In the genomic region with DNA sequence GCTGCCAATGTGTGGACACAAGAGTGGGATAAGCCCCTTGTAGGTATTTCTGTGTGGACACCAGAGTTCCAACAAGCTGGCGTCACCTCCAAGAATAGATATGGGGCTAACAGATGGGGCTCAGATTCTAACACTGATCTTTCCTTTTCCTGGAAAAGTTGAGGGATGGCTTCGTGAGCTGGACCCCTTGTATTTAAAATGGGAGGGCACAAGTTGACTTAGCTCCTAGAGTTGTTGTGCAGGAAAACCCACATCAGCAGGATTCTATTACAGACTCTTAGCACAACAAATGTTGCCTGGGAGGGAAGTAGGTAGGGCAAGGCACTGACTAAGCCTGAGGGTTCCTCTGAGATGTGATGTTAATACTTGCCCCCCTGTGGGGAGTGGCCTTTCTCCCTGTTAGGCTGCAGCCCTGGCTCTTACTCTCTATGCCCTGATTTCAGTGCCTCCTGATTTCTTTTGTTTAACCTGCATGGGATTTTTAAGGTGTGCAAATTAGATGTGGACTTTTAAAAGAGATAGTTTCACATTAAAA, we compare ENCODE assay signal across 25 mouse cellular contexts. TPM values are rescaled to one million over a fixed set of nuclear protein-coding genes. Genes with fewer than 3 reads are reported as not detected.
DNase-seq lines count a peak whose midpoint lies in the region; ATAC-seq and TF ChIP-seq lines count a peak whose summit lies in the region.
"Had no signal": no experiment of that assay in that cellular context is flagged by ENCODE, and none has a peak within 500 bp of the region (broad histone marks: within the 10 kb centered on the region; RNA-seq: fewer than 3 reads in every experiment).

No protein-coding gene starts in this region.

- no peaks in the 10 kb centered on the region for H3K9me3 ChIP-seq in embryonic facial prominence, embryonic 13.5 days
- no peaks in the 10 kb centered on the region for H3K9me3 ChIP-seq in embryonic facial prominence, embryonic 10.5 days
- H3K9me3 ChIP-seq in midbrain, embryonic 11.5 days (ENCODE audit: control insufficient read depth, low read length), result no peaks in the 10 kb centered on the region
- no peaks in the 10 kb centered on the region for H3K9me3 ChIP-seq in midbrain, embryonic 15.5 days
- no peaks in the 10 kb centered on the region for H3K9me3 ChIP-seq in embryonic facial prominence, embryonic 14.5 days (ENCODE audit: control insufficient read depth, low read length)
- H3K9me3 ChIP-seq in kidney, embryonic 14.5 days (ENCODE audit: control insufficient read depth, low read length), result no peaks in the 10 kb centered on the region
- H3K9me3 ChIP-seq: embryonic facial prominence, embryonic 12.5 days; hindbrain, embryonic 12.5 days; hindbrain, embryonic 15.5 days had no signal

- H3K27ac ChIP-seq in embryonic facial prominence, embryonic 13.5 days, result peak overlapping the region; percentile 55
- H3K27ac ChIP-seq in embryonic facial prominence, embryonic 10.5 days (replicated peaks), result no peak overlapping the region
- no peak overlapping the region for H3K27ac ChIP-seq in midbrain, embryonic 11.5 days (ENCODE audit: low read depth, low read length)
- H3K27ac ChIP-seq in midbrain, embryonic 15.5 days, result no peak overlapping the region
- 0 out of 2 replicates have a peak overlapping the region, but pooled peaks have one; percentile 10 for H3K27ac ChIP-seq in embryonic facial prominence, embryonic 14.5 days (replicated peaks; ENCODE audit: low read depth, low read length)
- H3K27ac ChIP-seq in kidney, embryonic 14.5 days (ENCODE audit: low read depth, low read length), result no peak overlapping the region
- no peak overlapping the region for H3K27ac ChIP-seq in gastrocnemius, adult 2 months
- H3K27ac ChIP-seq: embryonic facial prominence, embryonic 12.5 days; hindbrain, embryonic 12.5 days; hindbrain, embryonic 15.5 days had no signal

- peaks cover 45% of the 10 kb centered on the region for H3K36me3 ChIP-seq in embryonic facial prominence, embryonic 13.5 days
- peaks cover 15% of the 10 kb centered on the region for H3K36me3 ChIP-seq in embryonic facial prominence, embryonic 10.5 days (replicated peaks)
- peaks cover 2% of the 10 kb centered on the region; the same call in 1 of the 2 replicates for H3K36me3 ChIP-seq in midbrain, embryonic 11.5 days (ENCODE audit: control insufficient read depth, insufficient read depth, low read length)
- H3K36me3 ChIP-seq in midbrain, embryonic 15.5 days (replicated peaks), result no peaks in the 10 kb centered on the region
- peaks cover 32% of the 10 kb centered on the region for H3K36me3 ChIP-seq in embryonic facial prominence, embryonic 14.5 days (ENCODE audit: control insufficient read depth, insufficient read depth, low read length)
- no peaks in the 10 kb centered on the region for H3K36me3 ChIP-seq in kidney, embryonic 14.5 days (ENCODE audit: control insufficient read depth, insufficient read depth, low read length)

- 52% methylated on average over 2 of the region's 2 CpGs for WGBS in embryonic facial prominence, embryonic 13.5 days
- WGBS in embryonic facial prominence, embryonic 10.5 days, result 65% methylated on average over 2 of the region's 2 CpGs
- 59% methylated on average over 2 of the region's 2 CpGs for WGBS in midbrain, embryonic 11.5 days
- 60% methylated on average over 2 of the region's 2 CpGs for WGBS in midbrain, embryonic 15.5 days
- WGBS in embryonic facial prominence, embryonic 14.5 days, result 57% methylated on average over 2 of the region's 2 CpGs
- 78% methylated on average over 2 of the region's 2 CpGs for WGBS in kidney, embryonic 14.5 days

- no peak for DNase-seq in embryonic facial prominence, embryonic 10.5 days (ENCODE audit: low spot score)
- peak; percentile 81 for DNase-seq in midbrain, embryonic 11.5 days (ENCODE audit: low spot score, missing footprints)
- no peak for DNase-seq in embryonic facial prominence, embryonic 14.5 days (ENCODE audit: low spot score)
- no peak for DNase-seq in MN1 (ENCODE audit: low spot score)
- no peak for DNase-seq in gastrocnemius, adult 2 months
- DNase-seq: adrenal gland, adult 2 months; adrenal gland, postnatal 14 days; cerebellum, adult 11 months; cerebellum, adult 2 months; cerebellum, postnatal 10 days; cerebellum, postnatal 36 days; embryo, embryonic 11 days; forebrain, postnatal 0 days; gastrocnemius, postnatal 25 days had no signal

- H3K27me3 ChIP-seq in embryonic facial prominence, embryonic 13.5 days, result no peaks in the 10 kb centered on the region
- H3K27me3 ChIP-seq in embryonic facial prominence, embryonic 10.5 days (replicated peaks; ENCODE audit: low read depth, poor library complexity, severe bottlenecking), result no peaks in the 10 kb centered on the region
- H3K27me3 ChIP-seq in midbrain, embryonic 11.5 days (ENCODE audit: control insufficient read depth, insufficient read depth, low read length), result no peaks in the 10 kb centered on the region
- H3K27me3 ChIP-seq in midbrain, embryonic 15.5 days (replicated peaks), result no peaks in the 10 kb centered on the region
- H3K27me3 ChIP-seq in embryonic facial prominence, embryonic 14.5 days (replicated peaks; ENCODE audit: control insufficient read depth, insufficient read depth, low read length), result no peaks in the 10 kb centered on the region
- peaks cover 2% of the 10 kb centered on the region; the same call in 1 of the 2 replicates for H3K27me3 ChIP-seq in kidney, embryonic 14.5 days (ENCODE audit: control insufficient read depth, insufficient read depth, low read length)
- H3K27me3 ChIP-seq: embryonic facial prominence, embryonic 12.5 days; hindbrain, embryonic 12.5 days; hindbrain, embryonic 15.5 days had no signal

- TF ChIP-seq CTCF in gastrocnemius, adult 2 months (IDR thresholded peaks at IDR 0.05), result no peak

- H3K9ac ChIP-seq in embryonic facial prominence, embryonic 13.5 days, result no peak overlapping the region
- no peak overlapping the region for H3K9ac ChIP-seq in midbrain, embryonic 11.5 days (ENCODE audit: low read length)
- H3K9ac ChIP-seq in midbrain, embryonic 15.5 days, result no peak overlapping the region
- no peak overlapping the region for H3K9ac ChIP-seq in embryonic facial prominence, embryonic 14.5 days (ENCODE audit: low read depth, low read length)
- H3K9ac ChIP-seq in kidney, embryonic 14.5 days (ENCODE audit: low read depth, low read length), result no peak overlapping the region
- H3K9ac ChIP-seq: embryonic facial prominence, embryonic 12.5 days; forebrain, postnatal 0 days; hindbrain, embryonic 12.5 days; hindbrain, embryonic 15.5 days had no signal

- no peak overlapping the region for H3K4me3 ChIP-seq in embryonic facial prominence, embryonic 13.5 days
- H3K4me3 ChIP-seq in embryonic facial prominence, embryonic 10.5 days, result no peak overlapping the region
- no peak overlapping the region for H3K4me3 ChIP-seq in midbrain, embryonic 11.5 days (ENCODE audit: low read depth, low read length)
- H3K4me3 ChIP-seq in midbrain, embryonic 15.5 days, result no peak overlapping the region
- H3K4me3 ChIP-seq in embryonic facial prominence, embryonic 14.5 days (ENCODE audit: low read depth, low read length), result no peak overlapping the region
- no peak overlapping the region for H3K4me3 ChIP-seq in kidney, embryonic 14.5 days (ENCODE audit: low read length)
- H3K4me3 ChIP-seq in gastrocnemius, adult 2 months, result no peak overlapping the region
- H3K4me3 ChIP-seq: embryonic facial prominence, embryonic 12.5 days; hindbrain, embryonic 12.5 days; hindbrain, embryonic 15.5 days had no signal

- intact Hi-C loops in gastrocnemius, adult 2 months (cut with DNase I), result loop anchor here (10.0 kb wide), 1 partner anchor 57 kb away; no protein-coding TSS in a partner anchor

- peaks cover 44% of the 10 kb centered on the region for H3K4me1 ChIP-seq in embryonic facial prominence, embryonic 13.5 days
- peaks cover 20% of the 10 kb centered on the region for H3K4me1 ChIP-seq in embryonic facial prominence, embryonic 10.5 days
- peaks cover 3% of the 10 kb centered on the region; the same call in 1 of the 2 replicates for H3K4me1 ChIP-seq in midbrain, embryonic 11.5 days (ENCODE audit: control insufficient read depth, insufficient read depth, low read length)
- H3K4me1 ChIP-seq in midbrain, embryonic 15.5 days, result no peaks in the 10 kb centered on the region
- peaks cover 17% of the 10 kb centered on the region for H3K4me1 ChIP-seq in embryonic facial prominence, embryonic 14.5 days (ENCODE audit: control insufficient read depth, insufficient read depth, low read length)
- no peaks in the 10 kb centered on the region for H3K4me1 ChIP-seq in kidney, embryonic 14.5 days (ENCODE audit: control insufficient read depth, insufficient read depth, low read length)
- H3K4me1 ChIP-seq: hindbrain, embryonic 15.5 days had no signal

- no peak for ATAC-seq in embryonic facial prominence, embryonic 13.5 days (ENCODE audit: insufficient number of reproducible peaks, insufficient read depth, low FRiP score, low TSS enrichment, low read depth)
- no peak for ATAC-seq in midbrain, embryonic 11.5 days (ENCODE audit: low FRiP score)
- no peak for ATAC-seq in midbrain, embryonic 15.5 days (replicated peaks)
- ATAC-seq in embryonic facial prominence, embryonic 14.5 days (ENCODE audit: low read depth), result no peak
- no peak for ATAC-seq in kidney, embryonic 14.5 days (ENCODE audit: low FRiP score, low TSS enrichment)
- ATAC-seq: forebrain, embryonic 14.5 days; forebrain, postnatal 0 days; intestine, postnatal 0 days had no signal

- H3K4me2 ChIP-seq in embryonic facial prominence, embryonic 13.5 days, result no peak overlapping the region
- H3K4me2 ChIP-seq in midbrain, embryonic 11.5 days, result no peak overlapping the region
- no peak overlapping the region for H3K4me2 ChIP-seq in midbrain, embryonic 15.5 days
- H3K4me2 ChIP-seq in embryonic facial prominence, embryonic 14.5 days (ENCODE audit: low read depth, low read length), result no peak overlapping the region
- no peak overlapping the region for H3K4me2 ChIP-seq in kidney, embryonic 14.5 days (replicated peaks; ENCODE audit: low read depth, low read length)
- H3K4me2 ChIP-seq: embryonic facial prominence, embryonic 12.5 days; heart, embryonic 11.5 days; hindbrain, embryonic 12.5 days; hindbrain, embryonic 15.5 days had no signal

RNA-seq across cellular contexts. Expression of gene Wnt5a, which starts 23.7 kb away (rescaled TPM):
- polyA plus RNA-seq in embryonic facial prominence, embryonic 13.5 days (2015; fragmentation: Nextera tagmentation; extraction: Ambion mirVana), result 280 and 323 TPM in 2 replicates
- polyA plus RNA-seq in embryonic facial prominence, embryonic 10.5 days (2016; fragmentation: Nextera tagmentation; extraction: Ambion mirVana), result 37.2 and 40.4 TPM in 2 replicates
- 27.8 and 31.3 TPM in 2 replicates for polyA plus RNA-seq in midbrain, embryonic 11.5 days (2014; fragmentation: Nextera tagmentation; extraction: Ambion mirVana)
- polyA plus RNA-seq in midbrain, embryonic 15.5 days (2015; fragmentation: Nextera tagmentation; extraction: Ambion mirVana), result 13.6 and 15.4 TPM in 2 replicates
- 58.6 and 68.9 TPM in 2 replicates for polyA plus RNA-seq in embryonic facial prominence, embryonic 14.5 days (2014; fragmentation: Nextera tagmentation; extraction: Ambion mirVana)
- 13.1 and 21.0 TPM in 2 replicates for polyA plus RNA-seq in kidney, embryonic 14.5 days (2014; fragmentation: Nextera tagmentation; extraction: Ambion mirVana)
- 1 to 10 TPM; 4.9 to 6.2 TPM for total RNA-seq in gastrocnemius, adult 2 months (2021)
- total RNA-seq: hematopoietic stem cell, adult 5-6 weeks; MEL had no signal

Comparison
In these comparisons a context has a peak if more than half of its experiments do, and no peak if none do; other contexts are left out.
1. H3K27ac ChIP-seq: peak in embryonic facial prominence, embryonic 13.5 days (single experiment) and embryonic facial prominence, embryonic 14.5 days (single experiment); none in embryonic facial prominence, embryonic 10.5 days (single experiment), midbrain, embryonic 11.5 days (single experiment), midbrain, embryonic 15.5 days (single experiment), kidney, embryonic 14.5 days (single experiment) and gastrocnemius, adult 2 months (single experiment).